Mouse (Mus musculus) mature B cell (primary cell): ENCODE measurements around the gene Hdac7.

Experiments used
- in situ Hi-C: fragments of 300-500 bp; cut with MboI; formaldehyde crosslinking; loops from 2 replicates; pipeline ENCODE4 v1.14.3; 2019

Hdac7 gene

DNA sequence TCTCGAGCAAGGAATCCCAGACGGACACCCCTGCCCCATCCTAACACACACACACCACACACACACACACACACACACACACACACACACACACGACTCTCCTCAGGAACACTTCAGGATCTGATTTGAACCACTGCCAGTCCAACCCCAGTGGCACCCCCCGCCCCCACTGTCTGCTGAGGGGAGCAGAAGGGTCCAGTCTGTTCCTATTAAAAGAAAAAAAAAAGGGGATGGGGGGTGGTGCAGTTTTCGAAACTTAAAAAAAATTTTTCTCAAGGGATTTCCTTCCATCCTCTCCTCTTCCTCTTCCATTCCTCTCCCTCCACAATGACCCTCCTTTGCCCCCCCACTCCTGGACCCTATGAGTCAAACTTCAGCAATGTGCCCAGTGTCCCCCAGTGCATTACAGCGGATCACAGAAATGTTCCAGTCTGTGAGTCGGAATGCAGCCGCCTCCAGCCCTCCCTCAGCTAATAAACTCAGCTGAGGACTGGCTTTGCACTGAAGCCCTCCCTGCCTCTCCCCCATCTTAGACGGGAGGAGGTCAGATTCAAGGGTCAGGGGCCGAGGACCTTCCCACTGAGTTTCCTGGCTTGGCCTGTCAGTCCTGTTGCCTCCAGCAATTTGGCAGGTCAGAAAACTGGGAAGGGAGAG is 12.2 kb downstream of the Hdac7 start:
- in situ Hi-C loops = no loop called here

GRCm38 (mm10) chr15:97831242-97831986 is 12.9 kb downstream of the Hdac7 start:
- in situ Hi-C loops = no loop called here

GRCm38 (mm10) chr15:97830788-97831241 is 13.5 kb downstream of the Hdac7 start:
- in situ Hi-C loops = no loop called here

DNA sequence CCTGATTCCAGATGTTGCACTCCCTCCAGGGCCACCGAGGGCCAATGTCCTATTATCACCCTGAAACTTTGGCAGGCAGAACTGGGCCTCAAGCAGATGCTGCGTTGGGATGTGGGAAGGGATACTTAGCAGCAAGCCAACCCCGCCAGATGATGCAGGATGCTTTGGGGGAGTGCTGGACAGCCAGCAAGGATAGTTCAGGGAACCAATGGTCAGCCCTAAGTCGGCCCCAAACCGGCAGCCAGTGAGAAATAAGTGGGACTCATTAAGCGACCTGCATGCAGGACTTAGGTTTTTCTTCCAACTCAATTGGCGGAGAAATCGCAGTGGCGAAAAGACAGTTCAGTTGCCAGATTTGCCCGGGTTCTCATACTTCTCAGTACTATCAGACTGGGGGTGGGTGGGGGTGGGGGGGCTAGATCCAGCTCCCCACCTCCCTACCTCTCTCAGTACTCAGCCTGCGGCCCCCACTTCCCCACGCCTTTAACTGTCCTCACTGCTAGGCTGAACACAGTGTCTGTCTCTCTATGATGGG is 14.0 kb downstream of the Hdac7 start:
- in situ Hi-C loops = no loop called here

- in situ Hi-C loops = no loop called here
Measured at GRCm38 (mm10) chr15:97829432-97829831, 14.9 kb downstream of the Hdac7 start.

GRCm38 (mm10) chr15:97828901-97829338 is 15.4 kb downstream of the Hdac7 start:
- in situ Hi-C loops = no loop called here

DNA sequence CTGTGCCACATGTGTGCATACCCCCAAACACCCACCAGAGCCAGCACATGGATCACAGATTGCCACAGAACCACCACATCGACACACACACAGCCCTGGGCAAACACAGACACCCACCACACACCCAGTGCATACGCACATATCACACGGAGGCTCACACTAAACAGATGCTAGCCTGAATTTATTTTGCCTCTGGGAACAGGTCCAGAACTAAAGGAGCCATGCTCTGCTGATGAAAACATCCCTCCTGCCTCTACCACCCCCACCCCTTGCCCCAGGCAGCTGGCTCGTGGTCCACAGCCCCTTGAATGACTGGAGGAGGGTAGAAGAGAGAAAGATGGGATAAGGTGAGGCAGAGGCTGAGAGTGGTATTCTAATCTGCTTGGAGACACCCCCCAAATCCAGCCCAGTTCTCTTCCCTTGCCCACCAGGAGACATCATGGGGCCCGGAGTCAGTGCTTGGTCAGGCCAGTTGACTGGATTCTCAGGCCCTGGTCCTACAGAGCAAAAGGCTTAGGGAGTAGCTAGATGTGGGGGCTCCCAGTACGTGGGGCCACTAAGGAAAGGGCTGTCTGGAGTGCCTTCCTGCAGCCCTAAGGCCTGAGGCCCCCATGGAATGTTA is 16.0 kb downstream of the Hdac7 start:
- in situ Hi-C loops = no loop called here

DNA sequence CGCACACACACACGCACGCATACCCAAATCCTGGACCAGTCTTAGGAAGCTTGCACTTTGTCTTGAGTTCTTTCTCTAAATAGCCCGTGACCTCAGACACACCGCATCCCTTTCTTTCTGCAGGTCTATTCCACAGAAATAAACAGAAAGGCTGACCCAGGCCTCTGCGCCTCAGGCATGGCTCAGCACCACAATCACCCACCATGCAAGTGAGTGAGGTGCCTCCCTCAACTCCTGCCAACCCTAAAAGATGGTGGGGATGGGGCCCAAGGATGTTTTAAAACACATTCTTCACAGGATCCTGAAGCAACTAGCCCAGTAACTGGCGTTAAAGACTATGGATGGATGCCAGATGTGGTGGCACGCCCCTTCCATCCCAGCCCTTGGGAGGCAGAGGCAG is 16.9 kb downstream of the Hdac7 start:
- in situ Hi-C loops = no loop called here

DNA sequence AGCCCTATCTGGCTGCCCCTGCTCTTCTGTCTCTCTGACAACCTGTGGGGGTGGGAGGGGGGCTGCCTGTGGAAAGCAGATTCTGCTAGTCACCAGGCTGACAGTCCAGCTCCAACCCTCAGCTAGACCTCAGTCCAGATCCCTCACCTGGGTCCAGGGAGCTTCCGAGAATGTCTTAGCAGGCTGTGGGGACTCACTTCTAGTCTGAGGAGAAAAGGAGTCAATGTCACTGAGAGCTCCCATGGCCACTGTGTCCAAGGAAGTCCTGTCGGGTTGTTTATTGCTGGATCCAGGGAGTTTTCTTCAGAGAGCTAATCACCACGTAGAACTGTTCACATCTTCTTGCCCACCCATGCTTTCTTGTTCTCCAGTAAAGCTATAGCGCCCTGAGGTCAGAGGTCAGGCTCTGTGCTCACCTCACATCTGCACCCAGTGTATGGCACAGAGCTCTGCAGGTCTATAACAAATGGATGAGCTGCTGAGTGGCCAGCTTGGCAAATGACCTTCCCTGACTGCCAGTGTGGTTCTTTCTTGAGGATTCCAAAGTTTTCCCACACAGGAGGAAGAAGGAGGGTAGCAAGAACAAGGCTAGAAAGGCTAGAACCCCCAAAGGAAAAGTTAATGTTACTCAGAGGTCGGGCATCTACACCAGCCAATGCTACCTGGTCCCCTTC is 17.6 kb downstream of the Hdac7 start:
- in situ Hi-C loops = no loop called here

DNA sequence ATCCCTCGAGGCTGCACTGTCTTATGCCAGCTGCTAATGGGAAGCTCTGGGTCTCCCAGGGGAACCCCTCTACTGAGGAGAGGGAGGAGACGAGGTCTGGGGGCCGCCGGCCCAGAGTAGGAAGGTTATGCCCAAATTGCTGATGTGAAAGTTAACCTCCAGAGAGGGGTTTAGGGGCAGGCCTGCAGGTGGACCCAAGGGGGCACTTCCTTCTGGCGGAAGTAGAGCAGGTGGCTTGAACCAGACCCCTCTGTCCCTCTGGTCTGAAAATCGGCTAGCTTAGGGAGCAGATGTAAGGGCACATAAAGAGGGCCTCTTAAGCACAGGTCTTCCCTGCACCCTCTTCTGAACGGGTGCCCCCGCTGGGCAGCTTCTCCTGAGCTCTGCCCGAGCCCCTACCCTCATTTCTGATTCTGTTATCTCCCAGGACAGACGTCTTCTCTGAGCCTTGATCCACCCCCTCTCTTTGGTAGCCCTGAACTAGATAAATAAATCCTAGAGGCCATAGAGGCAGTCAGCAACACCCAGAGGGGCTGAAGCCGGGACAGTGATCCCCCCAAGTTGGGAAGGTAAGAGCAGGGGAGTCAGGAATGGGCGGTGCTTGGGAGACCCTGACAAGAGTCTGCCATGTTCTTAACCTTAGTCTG is 18.2 kb downstream of the Hdac7 start:
- in situ Hi-C loops = no loop called here

DNA sequence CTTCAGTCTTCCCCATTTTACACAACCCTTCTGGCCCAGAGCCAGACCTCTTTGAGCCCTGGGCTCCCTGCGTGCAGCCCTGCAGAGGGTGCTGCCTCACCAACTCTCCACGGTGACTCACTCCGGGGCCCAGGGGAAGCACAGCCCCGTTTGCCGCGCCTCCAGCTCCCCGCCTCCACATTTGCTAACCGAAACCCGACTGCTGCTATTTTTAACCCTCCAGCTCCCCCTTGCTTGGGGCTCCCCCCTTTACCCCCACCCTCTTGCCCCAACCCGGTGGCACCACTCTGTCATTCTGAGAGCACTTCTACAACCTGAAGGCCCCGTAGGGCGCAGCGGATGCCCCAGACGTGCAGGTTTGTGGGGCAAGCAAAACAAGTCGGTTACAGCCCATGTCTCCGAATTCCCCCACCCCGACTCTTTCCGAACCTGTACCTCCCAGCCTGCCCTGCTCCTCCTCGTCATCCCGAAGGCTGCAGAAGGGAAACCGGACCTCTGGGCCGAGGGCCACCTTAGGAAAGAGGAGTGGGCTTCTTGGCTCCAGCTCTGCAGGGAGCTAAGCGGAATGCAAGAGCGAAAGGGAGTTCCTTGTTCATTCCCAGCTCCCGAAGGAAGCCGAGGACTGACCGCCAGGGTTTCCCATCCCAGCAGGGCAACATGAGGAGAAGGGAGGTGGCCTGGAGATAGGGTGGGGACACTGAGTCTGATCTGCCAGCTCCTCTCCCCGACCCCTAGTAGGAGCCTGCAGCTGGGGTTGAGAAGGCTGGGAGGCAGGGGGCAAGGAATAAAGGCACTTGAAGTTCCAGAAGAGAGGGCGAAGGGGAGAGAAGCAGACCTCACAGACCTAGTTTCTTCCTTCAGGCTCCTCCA is 19.0 kb downstream of the Hdac7 start:
- in situ Hi-C loops = no loop called here

GRCm38 (mm10) chr15:97824042-97824441 is 20.3 kb downstream of the Hdac7 start:
- in situ Hi-C loops = no loop called here

GRCm38 (mm10) chr15:97823479-97823878 is 20.8 kb downstream of the Hdac7 start:
- in situ Hi-C loops = no loop called here

DNA sequence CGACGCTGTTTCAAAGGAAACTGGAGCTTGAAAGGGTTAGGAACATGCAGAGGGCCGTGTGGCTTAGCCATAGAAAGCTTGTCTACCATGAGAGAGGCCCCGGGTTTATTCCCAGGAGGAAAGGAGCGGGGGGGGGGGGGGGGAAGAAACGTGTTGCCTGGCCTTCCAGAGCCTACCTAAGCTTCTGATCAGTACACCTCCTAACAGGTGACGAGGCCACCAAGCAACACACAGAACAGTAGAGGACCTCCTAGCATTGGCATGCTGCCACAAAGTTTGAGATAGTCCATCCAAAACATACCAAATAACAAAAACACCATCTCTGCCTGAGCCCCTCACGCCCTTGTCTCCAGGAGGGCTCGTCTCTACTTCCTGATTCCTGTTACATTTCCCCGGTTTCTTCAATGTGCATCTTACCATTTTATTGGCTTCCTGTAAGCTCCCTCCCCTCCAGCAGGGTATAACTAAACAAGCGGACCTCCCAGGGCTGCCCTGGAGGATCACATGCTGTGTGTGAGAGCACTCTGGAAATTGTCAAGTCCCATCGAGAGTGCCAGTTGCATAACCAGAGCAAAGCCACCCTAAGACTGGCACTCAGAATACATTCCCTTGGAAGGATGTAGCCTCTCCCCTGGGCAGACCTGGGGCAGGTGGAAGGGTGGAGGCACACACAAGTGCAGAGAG is 21.6 kb downstream of the Hdac7 start:
- in situ Hi-C loops = no loop called here

GRCm38 (mm10) chr15:97821983-97822363 is 22.3 kb downstream of the Hdac7 start:
- in situ Hi-C loops = no loop called here

GRCm38 (mm10) chr15:97821321-97821982 is 22.9 kb downstream of the Hdac7 start:
- in situ Hi-C loops = no loop called here

GRCm38 (mm10) chr15:97819937-97820336 is 24.4 kb downstream of the Hdac7 start:
- in situ Hi-C loops = no loop called here

GRCm38 (mm10) chr15:97816199-97816994 is 27.9 kb downstream of the Hdac7 start:
- in situ Hi-C loops = no loop called here

DNA sequence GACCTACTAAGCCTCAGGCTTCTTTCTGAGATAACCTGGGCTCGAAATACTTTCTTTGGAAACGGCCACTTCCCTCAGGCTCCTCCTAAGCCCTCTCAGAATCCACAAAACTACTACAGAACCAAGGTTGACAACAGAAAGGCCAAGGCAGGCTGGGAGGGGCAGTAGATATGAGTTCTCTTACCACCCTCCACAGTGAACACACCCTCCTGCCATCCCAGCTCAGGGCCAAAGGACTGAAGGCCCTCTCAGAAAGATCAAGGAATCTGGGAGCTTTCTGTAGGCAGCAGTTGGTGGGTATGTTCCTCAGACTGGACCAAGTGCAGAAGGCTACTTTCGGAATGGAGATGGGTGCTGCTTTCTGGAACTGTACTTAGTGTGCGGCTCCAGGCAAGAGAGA is 29.0 kb downstream of the Hdac7 start:
- in situ Hi-C loops = no loop called here
